Comparison of ENCODE assay signal across 17 mouse cellular contexts in the genomic region with DNA sequence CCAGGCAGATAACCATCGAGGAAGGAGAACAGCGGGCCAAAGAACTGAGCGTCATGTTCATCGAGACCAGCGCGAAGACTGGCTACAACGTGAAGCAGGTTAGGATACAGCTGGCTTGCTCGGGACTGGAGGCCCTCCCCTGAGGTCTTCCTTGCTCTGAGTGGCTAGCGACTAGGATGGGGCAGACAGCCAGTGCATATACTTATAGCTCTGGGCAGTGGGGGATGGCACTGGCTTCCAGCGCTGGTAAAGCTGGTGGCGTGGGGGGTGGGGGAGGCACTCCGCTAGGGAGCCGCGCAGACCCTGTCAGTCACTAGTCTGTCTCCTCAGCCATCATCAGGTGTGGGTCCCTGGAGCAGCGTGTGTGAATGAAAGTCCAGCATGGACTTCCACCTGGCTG.
"Had no signal": no experiment of that assay in that cellular context is flagged by ENCODE, and none has a peak within 500 bp of the region (broad histone marks: within the 10 kb centered on the region; RNA-seq: fewer than 3 reads in every experiment).

No protein-coding gene starts in this region.

- H3K9me3 ChIP-seq: kidney, embryonic 15.5 days; limb, embryonic 10.5 days; limb, embryonic 13.5 days; liver, embryonic 12.5 days; liver, embryonic 15.5 days; lung, embryonic 15.5 days; megakaryocyte, embryonic 14.5 days; midbrain, embryonic 10.5 days had no signal

- H3K27ac ChIP-seq: kidney, embryonic 15.5 days; limb, embryonic 10.5 days; limb, embryonic 13.5 days; liver, embryonic 12.5 days; liver, embryonic 15.5 days; lung, embryonic 15.5 days; midbrain, embryonic 10.5 days had no signal

- H3K27me3 ChIP-seq: kidney, embryonic 15.5 days; limb, embryonic 13.5 days; liver, embryonic 15.5 days; lung, embryonic 15.5 days had no signal

- DNase-seq: kidney, adult 8-10 months; kidney, postnatal 14 days; kidney, postnatal 4 days; liver; lung, adult 18-20 months; lung, postnatal 10 days; lung, postnatal 36 days; thymus, adult 18-20 months; thymus, postnatal 36 days had no signal

- H3K4me3 ChIP-seq: kidney, embryonic 15.5 days; limb, embryonic 10.5 days; limb, embryonic 13.5 days; liver, embryonic 12.5 days; liver, embryonic 15.5 days; lung, embryonic 15.5 days; megakaryocyte, embryonic 14.5 days; midbrain, embryonic 10.5 days had no signal

- H3K9ac ChIP-seq: kidney, embryonic 15.5 days; limb, embryonic 13.5 days; liver, embryonic 12.5 days; liver, embryonic 15.5 days; lung, embryonic 15.5 days had no signal

- H3K4me2 ChIP-seq: kidney, embryonic 15.5 days; limb, embryonic 13.5 days; liver, embryonic 12.5 days; liver, embryonic 15.5 days; lung, embryonic 15.5 days had no signal

- H3K36me3 ChIP-seq: kidney, embryonic 15.5 days; limb, embryonic 10.5 days; limb, embryonic 13.5 days; liver, embryonic 12.5 days; liver, embryonic 15.5 days; lung, embryonic 15.5 days had no signal

- ATAC-seq: liver, embryonic 12.5 days had no signal

- H3K4me1 ChIP-seq: kidney, embryonic 15.5 days; limb, embryonic 10.5 days; liver, embryonic 12.5 days; liver, embryonic 15.5 days; lung, embryonic 15.5 days; megakaryocyte, embryonic 14.5 days had no signal
